Mouse (Mus musculus) adrenal gland, adult (tissue): Measurements from ENCODE around the gene Prok2.

ENCODE experiments used
- DNase-seq, 2 experiments: peaks; one replicate each; pipeline ENCODE4 v3.0.0; 2022 to 2023; ENCODE audit warnings: low spot score in 1 of 2; ENCODE audit not compliant: inconsistent age in 2 of 2

Prok2 gene

DNA sequence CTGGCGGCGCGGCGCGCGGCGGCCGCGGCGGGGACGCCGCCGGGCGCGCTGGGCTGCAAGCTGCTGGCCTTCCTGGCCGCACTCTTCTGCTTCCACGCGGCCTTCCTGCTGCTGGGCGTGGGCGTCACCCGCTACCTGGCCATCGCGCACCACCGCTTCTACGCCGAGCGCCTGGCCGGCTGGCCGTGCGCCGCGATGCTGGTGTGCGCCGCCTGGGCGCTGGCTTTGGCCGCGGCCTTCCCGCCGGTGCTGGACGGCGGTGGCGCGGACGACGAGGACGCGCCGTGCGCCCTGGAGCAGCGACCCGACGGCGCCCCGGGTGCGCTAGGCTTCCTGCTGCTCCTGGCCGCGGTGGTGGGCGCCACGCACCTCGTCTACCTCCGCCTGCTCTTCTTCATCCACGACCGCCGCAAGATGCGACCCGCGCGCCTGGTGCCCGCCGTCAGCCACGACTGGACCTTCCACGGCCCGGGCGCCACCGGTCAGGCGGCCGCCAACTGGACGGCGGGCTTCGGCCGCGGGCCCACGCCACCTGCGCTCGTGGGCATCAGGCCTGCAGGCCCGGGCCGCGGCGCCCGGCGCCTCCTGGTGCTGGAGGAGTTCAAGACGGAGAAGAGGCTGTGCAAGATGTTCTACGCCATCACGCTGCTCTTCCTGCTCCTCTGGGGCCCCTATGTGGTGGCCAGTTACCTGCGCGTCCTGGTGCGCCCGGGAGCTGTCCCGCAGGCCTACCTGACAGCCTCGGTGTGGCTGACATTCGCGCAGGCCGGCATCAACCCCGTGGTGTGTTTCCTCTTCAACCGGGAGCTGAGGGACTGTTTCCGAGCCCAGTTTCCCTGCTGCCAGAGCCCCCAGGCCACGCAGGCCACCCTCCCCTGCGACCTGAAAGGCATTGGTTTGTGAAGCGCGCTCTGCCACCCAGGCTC lies 33.0 kb downstream of the Prok2 start:
- peak; percentile 23 to 35 for DNase-seq

DNA sequence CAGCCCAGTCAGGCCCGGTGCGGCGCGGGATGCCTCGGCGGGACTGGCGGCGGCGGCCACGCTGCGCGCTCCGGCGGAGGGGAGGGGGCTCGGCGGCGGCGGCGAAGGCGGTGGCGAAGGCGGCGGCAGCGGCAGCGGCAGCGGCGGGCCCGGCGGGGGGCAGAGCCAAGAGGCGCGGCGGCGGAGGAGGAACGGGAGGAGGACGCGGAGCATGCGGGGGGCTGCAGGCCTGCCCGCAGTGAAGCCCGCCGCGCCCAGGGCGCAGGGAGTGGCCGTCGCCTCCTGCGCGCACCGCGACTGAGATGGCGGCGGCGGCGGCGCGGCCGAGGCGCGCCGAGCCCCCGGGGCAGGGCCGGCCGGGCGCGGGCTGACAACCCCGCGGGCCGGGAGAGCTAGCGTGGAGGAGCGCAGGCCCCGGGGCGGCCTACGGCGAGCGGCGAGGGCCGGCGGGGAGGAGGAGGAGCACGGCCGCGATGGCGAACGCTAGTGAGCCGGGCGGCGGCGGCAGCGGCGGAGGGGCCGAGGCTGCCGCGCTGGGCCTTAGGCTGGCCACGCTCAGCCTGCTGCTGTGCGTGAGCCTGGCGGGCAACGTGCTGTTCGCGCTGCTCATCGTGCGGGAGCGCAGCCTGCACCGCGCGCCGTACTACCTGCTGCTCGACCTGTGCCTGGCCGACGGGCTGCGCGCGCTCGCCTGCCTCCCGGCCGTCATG lies 33.8 kb downstream of the Prok2 start, which contains the start of gene Gpr27:
Gene Gpr27, plus strand, starts transcription at position 474 of the 710 bp plus-strand sequence.
- peak; percentile 11 to 69 for DNase-seq

GRCm38 (mm10) chr6:99691666-99692205 lies 34.5 kb downstream of the Prok2 start:
- peak in 1 of 2 experiments; percentile 29 for DNase-seq

DNA sequence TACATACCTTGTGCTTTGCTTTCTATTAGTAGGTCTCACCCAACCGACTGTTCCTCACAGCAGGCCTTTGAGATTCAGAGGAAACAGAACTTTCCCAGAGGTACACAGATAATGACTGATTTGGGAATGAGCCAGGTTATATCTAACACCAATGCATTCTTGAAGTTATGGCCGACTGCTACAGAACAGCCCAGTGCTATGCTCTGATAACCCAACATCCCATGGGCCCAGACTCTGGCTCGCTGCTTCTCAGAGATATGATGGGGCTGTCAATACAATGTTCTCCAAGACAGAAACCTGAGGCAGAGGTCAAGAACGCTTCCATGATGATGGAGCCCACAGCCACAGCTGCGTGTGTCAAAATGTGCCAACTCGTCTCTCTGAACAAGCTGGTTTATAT lies 37.7 kb downstream of the Prok2 start:
- DNase-seq, result no peak

DNA sequence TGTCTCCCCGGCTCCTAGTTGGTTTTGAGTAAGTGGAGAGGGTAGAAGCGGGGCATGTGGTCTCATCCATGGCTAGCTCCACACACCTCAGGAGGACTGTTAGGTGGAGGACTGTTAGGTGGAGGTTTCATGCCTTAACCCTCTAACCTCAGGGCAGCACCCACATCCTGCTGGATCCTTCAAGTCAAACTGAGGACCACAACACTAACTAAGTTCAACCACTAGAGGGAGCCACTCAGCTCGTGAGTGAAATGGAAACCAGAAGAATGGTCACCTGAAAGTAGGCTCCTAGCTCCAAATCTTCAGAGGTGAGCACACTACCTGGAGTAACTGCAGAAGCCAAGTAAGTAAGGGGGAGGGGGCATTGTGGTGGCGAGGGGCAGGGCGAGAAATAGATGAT lies 41.3 kb downstream of the Prok2 start:
- DNase-seq, result peak in 1 of 2 experiments; percentile 53

GRCm38 (mm10) chr6:99683974-99684373 lies 42.2 kb downstream of the Prok2 start:
- no peak for DNase-seq

- no peak for DNase-seq
Observed at GRCm38 (mm10) chr6:99678108-99678507, 48.1 kb downstream of the Prok2 start.

DNA sequence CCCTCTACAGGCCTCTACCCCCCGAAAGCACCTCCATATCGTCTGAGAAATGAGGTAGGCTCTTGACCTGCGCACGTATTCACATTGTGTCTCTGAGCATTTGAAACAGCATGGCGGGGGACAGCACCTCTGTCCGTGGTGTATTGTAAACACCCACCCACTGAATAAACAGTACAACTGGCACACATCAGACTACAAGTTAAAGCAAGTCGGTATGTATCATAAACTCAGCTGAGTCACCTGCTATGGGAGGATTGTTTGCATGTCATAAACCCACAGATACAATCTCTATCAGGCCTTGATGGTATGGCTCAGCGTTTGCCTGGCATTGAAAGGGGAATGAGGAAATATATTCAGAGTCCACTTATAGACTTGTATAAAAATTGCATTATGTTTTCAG lies 48.9 kb downstream of the Prok2 start:
- no peak for DNase-seq

DNA sequence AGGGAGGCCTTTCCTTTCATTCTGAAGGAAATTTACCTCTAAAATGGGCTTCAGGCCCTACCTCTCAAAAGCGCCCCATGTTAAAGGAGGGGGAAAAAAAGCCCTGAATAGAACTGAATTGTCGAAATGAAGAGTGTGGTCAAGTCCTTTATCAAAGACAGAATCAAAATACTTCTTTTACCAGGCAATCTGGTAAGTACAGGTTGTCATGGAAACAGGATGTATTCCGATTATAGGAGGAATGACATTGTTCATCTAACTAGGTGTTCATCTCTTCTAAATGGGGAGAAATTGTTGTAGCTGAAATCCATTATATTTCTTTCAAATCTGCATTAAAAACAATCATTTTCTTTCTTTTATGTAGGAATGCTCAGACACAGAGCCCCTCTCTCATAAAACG lies 51.7 kb downstream of the Prok2 start:
- no peak for DNase-seq

DNA sequence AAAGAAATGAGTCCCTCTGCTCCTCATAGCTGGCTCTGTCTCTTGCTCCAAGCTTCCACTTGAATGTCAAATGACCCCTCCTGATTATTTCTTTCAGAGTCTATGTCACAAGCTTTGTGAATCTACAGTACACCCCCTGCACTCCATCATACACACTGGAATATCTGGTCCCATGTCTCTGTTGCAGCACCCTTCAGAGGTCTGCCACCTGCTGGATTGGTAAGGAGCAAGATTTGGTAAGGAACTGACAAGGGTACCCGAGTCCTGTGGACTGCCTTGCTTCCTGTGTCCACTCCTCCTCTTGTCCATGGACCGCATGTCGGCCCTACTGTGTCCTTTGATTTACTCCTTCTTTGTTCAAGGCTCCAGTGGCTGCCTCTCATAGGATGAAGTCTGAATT lies 54.4 kb downstream of the Prok2 start:
- no peak for DNase-seq

DNA sequence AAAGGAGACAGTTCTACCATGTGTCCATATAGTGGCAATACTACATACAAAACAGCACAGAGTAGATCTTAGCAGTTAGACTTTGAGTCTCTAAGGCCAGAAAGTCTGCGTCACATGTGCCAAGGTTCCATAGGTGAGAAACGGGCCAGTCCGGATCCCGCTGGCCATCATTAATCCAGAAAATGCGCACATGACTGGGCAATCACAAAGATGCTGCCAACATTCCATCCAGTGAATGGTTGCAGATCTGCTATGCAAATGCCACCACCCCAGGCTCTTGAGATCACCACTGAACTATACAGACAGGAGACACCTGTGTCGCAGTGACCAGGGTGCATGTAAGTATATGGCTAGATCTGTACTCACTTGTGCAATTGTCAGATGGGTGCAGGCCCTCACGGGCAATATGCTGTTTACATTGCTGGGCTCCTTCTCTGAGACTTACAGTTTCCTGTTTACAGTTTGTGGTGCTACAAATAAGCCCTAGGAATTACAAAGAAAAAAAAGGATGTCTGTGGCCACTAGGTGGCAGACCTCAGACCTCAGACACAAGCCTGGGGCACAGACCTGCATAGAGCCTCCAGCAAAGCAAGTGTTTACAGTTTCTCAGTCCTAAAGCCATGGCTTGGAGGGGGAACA lies 55.6 kb downstream of the Prok2 start:
- DNase-seq, result peak; percentile 46 to 81

- DNase-seq, result peak in 1 of 2 experiments; percentile 51
Observed at GRCm38 (mm10) chr6:99669481-99670325, 56.5 kb downstream of the Prok2 start.

- DNase-seq, result peak in 1 of 2 experiments; percentile 38
Observed at GRCm38 (mm10) chr6:99667290-99667689, 58.9 kb downstream of the Prok2 start.

GRCm38 (mm10) chr6:99666318-99667171 lies 59.6 kb downstream of the Prok2 start, which contains the start of the genes Eif4e3 and Gm20696:
TSS of gene Eif4e3 (minus strand) at chr6:99666771.
TSS of gene Gm20696 (minus strand) at chr6:99666797.
- peak; percentile 65 to 88 for DNase-seq

GRCm38 (mm10) chr6:99665457-99666317 lies 60.5 kb downstream of the Prok2 start:
- peak; percentile 18 to 58 for DNase-seq

DNA sequence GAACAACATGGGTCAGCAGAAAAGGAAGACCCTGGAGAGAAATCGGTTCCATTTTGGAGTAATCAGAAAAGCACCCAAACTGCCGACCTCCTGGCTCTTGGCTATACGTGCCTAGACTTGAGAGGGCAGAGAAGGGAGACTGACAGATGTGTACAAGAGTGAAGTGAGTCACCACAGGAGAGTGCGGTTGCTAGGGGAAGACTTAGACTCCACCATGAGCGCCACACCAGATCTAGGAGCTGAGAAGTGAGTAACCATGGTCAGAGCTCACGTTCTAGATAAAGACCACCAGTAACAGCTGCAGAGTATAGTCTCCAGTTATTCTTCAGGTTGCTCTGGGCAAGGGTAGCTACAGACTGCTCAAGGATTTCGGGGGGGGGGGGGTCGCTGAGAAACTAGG lies 63.0 kb downstream of the Prok2 start:
- no peak for DNase-seq
